Mouse (Mus musculus) WW6 (cell line): ENCODE measurements around the gene Habp4.
A peak's percentile ranks its signal among the peaks of the same experiment; 100 is the strongest.

Source experiments
- DNase-seq: peaks from one replicate; pipeline ENCODE4 v3.0.0-alpha.2; 2013; ENCODE audit warnings: low read depth, low spot score

Habp4 gene

DNA sequence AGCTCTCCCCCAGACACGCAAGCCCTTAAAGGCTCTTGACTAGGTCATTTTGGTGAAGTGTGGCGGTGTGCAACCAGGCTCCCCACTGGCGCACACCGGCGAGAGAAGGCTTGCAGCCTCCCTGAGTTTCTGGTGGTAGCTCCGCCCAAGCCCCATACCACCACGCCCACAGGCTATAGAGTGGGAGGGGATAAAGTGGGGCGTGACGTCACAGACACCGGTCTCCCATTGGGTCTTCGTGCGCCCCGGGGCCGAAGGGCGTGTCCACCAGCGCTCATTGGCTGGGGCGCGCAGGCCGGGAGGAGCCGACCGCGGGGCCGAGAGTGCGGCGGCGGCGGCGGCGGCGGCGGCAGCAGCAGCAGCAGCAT is at the start of gene Habp4:
Habp4 (plus strand) TSS at position 277 of the 368 bp plus-strand sequence.
- DNase-seq, result peak; percentile 95

DNA sequence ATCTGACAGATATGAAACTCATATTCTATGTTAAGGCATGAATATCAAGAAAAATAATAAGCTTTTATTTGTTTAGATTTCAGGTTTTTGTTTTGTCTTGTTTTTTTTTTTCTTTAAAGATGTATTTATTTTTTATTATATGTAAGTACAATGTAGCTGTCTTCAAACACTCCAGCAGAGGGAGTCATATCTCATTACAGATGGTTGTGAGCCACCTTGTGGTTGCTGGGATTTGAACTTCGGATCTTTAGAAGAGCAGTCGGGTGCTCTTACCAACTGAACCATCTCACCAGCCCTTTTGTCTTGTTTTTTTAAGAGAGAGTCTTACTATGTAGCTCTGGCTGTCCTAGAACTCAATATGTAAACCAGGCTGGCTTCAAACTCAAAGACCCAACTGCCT is 44.2 kb upstream of the Habp4 start:
- no peak for DNase-seq

DNA sequence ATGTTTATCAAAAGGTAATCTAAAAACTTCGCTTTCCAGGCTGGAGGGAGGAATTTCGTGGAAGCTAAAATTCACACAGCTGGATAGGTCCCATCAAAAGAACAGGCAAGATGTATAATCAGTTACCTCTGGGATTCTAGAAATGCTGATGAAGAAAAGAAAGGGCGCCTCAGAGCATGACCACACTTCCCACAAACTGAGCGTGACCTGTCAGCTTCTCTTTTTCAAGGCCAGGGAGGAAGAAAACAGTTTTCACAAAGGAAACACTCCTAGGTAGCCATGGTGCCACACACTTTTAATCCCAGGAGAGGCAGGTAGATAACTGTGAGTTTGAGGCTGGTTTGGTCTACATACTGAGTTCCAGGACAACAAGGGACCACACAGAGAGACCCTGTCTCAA is 40.9 kb upstream of the Habp4 start:
- no peak for DNase-seq

DNA sequence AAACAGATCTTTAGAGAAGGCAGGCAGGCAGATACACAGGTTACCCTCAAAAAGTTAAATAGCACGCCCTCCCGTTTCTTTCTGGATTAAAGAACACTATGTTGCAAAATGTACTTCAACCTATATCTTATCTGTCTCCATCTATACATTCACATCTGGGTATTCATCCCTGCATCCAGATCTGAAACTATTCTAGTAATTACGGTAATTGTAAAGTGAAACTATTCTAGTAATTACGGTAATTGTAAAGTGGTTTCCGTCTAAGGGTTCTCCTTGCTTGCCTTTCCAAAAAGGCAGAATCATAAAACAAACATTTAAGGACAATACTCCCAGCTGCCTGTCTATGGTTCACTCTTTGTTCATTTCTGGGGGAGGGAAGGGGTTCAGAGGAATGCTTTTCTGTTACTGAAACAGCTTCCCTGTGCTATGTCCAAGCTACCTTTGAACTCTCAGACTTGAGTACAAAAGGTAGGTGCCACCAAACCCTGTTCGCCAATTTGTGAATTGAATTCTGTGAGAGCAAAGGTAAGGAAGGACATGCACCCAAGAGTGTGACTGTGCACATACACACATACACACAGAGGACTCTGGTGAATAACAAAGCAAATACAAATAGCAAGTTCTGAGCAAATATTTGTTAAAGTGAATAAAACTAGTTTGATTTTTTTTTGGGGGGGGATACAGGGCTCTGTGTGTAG is 38.0 kb upstream of the Habp4 start:
- no peak for DNase-seq

DNA sequence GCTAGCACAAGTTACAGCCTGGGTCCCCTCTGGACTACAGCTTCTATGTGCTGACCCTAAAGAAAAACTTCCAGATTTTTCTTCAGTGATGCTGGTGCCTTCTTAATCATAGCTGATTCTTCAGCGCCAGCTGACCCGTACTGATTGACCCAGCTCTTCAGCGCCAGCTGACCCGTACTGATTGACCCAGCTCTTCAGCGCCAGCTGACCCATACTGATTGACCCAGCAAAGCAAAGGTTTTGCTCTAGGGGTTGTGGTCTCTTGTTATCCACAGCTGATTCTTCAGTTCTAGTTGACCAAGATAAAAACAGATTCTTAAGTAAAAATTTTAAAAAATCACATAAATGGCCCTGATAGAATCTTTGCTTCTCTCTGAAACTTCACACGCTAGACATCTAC is 36.7 kb upstream of the Habp4 start:
- no peak for DNase-seq

DNA sequence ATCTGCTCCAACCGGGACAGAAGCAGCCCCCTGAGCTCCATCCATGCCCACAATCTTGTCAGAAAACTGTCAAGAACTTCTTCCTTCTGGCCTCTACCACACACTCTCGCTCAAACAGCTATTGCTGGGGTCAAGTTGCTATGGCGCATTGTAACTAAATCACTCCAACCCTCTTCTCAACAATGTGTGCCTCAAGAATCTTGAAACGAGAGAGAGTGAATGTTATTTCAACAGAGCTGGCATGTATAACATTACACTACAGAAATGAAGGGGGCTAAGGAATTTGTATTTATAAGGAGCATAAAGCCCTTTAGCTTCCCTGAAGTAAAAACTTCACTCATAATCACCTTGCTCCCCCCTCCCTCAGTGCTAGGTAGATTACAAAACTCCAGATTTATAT is 35.3 kb upstream of the Habp4 start:
- no peak for DNase-seq

DNA sequence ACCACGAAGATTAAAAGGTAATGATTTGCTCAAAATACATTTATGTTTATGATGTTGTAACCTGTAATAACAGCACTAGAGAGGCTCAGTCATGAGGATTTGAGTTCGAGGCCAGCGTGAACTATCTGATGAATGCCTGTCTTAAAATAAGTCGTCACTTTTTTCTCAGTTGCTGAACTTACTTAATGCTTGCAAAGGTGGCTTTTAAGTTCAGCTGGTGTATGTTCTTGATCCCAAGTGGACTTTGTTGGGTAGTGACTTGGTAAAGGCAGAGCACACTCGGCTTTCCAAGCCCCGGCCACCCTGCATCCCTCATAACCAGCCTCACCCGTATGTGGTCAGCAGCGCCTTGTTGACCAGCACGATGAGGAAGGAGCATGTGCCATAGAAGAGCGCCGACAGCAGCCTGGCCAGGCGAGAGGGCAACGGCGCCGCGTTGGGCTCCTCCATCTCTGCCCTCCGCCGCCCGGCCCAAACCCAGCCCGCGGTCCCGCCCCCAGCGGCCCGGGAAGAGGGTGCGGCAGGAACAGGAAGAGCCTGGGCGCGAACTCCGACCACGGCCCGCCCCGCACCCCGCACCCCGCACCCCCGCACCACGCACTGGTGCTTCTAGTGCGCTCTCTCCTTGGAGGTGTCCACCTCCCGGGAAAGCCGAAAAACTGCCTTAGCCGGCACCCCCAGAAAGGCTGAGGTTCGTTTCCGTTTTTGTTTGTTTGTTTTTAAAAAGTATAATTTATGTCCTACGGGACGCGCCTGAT is 32.6 kb upstream of the Habp4 start, which contains the start of gene Slc35d2:
Slc35d2 (minus strand) TSS at position 511 of the 758 bp plus-strand sequence.
- DNase-seq, result no peak

DNA sequence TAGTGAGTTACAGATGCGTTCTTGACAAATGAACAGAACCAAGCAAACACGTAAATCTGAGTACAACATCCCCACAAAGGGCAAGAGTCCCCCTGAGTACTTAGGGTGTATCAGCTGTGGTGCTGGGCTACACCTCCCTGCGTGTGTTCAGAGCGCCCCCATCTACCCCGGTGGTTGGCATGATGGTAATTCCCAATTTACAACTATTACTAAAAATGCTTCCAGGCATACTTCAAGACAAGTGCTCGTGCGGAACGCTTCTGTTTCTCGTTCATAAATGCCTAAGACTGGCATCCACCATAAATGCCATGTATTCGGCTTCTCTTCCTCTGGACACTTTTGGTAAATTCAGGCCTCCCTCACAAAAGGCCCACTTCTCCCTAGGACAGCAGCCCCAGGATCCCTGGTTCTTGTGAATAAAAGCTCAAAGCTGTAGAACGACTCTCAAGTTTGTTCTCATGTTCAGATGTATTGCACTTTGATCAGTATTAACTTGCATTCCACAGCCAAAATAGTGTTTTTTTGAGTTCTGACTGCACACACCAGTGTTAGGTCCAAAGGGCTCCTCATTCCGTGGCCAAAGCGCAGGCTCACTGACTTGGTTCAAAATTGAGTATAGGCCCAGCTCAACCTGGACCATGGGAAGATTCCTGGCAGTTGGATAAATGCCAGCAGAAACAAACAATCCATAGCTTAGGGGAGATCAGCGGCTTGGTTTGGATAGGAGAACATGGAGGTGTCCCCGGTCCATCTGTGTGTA is 31.8 kb upstream of the Habp4 start:
- DNase-seq, result no peak

DNA sequence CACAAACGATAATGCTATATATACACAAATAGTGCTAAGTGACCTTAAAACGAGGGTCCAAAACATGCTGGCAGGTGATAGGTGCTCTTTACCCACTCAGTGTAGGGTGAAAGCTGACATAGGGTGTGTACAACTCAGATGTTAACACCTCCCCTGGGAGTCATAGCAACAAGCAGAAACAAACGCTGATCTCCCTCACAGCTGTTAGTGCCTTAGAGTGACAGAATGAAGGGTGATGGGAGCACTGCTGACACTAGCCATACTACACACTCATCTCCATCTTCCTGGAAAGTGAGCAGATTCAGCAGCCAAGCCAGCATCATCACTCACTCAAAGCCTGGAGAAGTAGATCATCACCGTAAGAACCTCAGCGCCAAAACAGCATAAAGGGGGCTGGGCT is 11.5 kb upstream of the Habp4 start:
- DNase-seq, result no peak

DNA sequence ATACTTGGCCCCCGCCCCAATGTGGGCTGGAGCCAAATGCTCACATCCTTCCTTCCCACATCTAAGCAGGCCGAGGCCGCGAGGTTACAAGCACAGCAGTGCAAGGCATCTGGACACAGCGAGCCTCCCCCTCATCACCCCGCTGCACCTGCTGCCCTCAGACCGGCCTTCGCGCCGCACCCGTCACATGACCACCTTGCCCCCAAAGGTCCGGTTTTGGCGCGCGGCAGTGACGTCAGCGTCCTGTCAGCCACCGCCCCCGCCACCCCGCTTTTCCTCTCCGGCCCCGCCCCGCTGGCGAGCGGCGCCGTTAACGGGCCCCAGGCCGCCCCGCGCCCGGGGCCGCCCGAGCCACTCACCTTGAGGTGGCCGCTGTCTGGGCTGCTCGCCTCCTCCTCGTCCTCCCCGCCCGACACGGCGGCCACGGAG is 9.4 kb upstream of the Habp4 start:
- DNase-seq, result peak; percentile 56

DNA sequence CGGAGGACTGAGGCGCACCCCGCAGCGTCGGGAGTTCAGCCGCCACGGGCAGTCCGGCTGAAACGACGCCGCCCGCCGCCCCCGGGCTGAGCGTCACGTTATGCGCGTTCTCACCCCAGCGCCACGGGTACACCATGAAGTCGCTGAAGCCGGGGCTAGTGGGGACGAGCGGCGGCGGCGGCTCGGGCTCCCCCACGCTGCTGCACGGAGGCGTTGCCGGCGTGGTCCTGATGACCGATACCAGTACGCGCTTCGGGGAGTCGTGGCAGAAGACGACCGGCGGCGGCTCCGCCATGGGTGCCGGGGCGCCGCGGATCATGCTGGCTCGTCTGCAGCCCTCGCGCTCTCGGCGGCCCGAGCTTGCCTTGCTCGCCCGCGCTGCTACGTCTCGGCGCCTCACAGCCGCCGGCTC is 8.9 kb upstream of the Habp4 start:
- DNase-seq, result no peak

DNA sequence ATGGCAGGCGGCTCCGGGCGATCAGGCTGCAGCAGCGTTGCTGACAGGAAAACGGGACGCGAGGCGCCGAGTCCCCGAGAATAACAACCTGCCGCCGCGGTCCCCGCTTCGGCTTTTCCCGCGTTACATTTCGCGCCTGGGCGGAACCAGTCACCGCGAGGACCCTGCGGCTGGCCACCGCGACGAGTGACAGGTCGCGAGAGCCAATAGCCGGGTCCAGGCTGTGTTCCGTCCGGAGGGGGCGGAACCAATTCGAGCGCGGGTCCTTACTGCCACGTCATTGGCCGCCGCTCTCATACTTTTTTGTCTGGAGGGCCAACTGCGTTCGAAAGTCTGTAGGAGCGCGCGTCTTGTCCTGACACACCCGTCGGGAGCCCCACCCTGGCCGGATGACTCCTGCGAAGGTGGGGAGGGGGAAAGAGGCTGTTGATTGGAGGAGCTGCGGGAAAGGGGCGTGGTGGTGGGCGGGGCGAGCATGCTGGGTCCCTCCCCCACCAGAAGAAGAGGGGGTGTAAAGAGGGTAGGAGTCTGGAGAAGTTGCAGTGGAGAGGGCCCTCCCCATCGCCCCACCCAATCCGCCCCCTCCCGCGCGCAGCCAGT is 8.4 kb upstream of the Habp4 start, which contains the start of gene Zfp367:
Zfp367 (minus strand) TSS at position 120 of the 600 bp plus-strand sequence.
- DNase-seq, result peak; percentile 97

DNA sequence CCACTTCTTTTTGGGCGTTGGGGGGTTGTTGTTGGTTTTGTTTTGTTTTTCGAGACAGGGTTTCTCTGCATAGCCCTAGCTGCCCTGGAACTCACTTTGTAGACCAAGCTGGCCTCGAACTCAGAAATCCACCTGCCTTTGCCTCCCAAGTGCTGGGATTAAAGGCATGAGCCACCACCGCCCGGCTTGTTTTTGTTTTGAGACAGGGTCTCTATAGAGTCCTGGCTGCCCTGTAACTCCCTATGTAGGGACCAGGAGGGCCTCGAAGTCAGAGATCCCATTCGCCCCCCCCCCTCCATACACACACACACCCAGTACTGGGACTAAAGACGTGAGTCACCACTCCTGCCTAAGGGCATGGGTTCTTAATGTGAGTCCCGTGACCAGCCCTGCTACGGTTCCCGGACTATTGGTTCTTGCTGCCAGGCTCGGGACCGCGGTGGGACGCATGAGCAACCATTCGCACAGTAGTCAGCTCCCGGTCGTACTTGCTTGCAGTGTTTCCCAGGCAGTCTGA is 7.8 kb upstream of the Habp4 start:
- peak; percentile 55 for DNase-seq

DNA sequence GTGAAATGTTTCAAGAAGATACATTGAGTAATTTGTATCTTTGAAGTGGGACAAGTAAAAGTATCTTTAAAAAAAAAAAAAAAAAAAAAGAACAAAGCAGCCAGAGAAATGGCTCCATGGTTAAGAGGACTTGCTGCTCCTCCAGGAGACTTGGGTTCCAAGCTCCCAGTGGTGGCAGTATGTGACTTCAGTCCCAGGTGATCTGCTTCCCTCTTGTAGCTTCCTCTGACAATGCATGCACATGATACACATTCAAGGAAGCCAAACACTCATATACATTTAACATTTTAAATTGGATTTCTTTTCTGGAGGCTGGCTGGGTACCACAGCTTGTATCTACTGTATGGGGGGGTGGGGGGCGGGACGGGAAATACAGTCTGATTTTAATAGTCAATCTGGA is 7.0 kb upstream of the Habp4 start:
- no peak for DNase-seq

DNA sequence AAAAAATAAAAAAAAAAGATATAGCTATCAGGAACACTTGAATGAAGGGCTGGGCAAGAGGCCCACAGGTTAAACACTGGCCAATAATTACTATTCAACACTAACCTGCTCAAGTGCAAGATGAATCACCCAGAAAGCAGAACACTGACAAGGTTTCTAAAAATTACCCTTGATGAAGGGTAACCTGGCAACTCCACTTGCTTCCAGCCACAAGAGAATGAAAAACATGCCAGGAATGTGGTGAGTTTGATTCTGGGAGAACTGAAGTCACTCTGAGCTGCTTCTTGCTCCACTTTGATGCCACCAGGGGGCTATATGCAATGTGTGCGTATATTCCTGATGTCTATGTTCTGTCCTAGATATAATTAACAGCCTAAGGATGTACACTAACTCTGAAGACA is 6.5 kb upstream of the Habp4 start:
- no peak for DNase-seq

DNA sequence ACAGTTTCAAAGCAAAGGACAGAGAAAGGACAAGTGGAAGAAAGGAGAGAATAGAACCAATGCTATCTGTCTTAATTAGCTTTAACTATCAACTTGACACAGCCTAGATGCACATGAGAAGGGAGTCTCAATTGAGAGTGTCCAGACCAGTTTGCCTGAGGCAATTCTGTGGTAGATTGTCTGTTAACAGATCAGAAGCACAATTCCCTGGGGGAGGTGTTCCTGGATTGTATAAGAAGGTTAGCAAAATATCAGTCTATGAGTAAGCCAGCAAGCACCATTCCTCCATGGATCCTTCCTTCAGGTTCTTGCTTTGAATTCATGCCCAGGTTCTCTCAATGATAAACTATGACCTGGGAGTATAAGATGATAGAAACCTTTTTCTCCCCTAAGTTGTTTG is 4.7 kb upstream of the Habp4 start:
- no peak for DNase-seq

DNA sequence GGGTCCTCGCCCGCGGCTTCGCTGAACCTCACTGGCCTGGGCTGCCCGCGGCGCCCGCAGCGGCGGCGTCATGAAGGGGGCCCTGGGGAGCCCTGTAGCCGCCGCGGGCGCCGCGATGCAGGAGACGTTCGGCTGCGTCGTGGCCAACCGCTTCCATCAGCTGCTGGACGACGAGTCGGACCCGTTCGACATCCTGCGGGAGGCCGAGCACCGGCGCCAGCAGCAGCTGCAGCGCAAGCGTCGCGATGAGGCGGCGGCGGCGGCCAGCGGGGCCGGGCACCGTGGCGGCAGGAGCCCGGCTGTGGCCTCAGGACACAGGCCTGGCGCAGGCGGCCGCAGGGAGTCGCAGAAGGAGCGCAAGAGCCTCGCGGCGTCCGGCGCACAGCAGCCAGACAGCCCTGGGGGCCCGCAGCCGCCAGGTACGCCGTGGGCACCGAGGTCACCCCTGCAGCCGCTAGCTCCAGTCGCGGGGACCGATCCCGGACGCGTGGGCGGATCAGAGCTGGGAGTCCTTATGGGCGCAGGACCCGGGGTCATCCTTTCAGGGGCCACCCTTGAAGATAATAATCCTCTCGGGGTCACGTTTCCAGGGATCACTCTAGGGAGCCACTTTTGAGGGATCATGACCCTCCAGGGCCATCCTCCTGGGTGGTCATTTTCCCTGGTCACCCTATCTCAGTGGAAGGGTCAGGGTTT is 440 bp downstream of the Habp4 start:
- no peak for DNase-seq

DNA sequence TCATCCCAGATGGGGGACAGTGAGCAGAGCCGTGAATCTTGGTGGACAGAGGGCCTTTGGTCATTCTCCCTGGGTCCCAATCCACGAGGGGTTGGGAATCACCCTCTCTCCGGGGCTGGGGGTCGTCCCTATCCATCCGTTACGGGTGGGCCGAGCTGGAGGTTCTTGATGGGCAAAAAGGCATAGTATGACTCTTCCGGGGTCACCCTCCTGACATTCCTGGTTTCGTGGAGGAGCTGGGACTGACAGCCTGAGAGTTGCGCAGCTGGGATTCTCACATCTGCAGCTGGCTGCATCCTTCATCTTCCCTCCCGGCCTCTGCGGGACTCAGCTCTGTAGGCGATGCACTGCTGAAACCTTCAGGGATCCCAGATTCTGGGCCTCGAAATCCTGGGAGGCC is 1.0 kb downstream of the Habp4 start:
- no peak for DNase-seq

DNA sequence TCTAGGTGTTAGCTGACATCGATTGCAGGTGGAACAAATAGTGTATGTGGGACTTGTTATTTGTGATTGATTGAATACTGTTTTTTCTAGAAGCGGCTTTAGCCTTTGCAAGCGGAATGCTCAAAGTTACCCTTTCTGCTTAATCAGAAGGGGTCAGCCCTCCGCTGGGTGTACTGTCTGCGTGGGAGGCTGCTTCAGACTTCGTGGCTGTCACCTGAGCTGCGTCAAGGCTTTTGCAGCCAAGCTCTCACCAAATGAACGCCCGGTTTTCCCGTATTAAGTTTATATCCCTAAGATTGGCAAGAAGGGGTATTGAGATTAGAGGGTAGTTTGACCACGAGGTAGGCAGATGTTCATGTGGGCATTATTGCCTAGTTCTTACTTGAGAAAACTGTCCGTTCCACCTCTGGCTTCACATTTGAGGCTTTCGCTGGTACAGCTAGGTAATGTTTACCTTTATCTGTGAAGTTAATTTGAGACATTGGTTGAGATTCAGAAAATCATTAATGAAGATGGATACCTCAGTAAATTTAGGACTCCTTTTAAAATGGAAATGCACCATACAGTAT is 1.6 kb downstream of the Habp4 start:
- DNase-seq, result no peak

DNA sequence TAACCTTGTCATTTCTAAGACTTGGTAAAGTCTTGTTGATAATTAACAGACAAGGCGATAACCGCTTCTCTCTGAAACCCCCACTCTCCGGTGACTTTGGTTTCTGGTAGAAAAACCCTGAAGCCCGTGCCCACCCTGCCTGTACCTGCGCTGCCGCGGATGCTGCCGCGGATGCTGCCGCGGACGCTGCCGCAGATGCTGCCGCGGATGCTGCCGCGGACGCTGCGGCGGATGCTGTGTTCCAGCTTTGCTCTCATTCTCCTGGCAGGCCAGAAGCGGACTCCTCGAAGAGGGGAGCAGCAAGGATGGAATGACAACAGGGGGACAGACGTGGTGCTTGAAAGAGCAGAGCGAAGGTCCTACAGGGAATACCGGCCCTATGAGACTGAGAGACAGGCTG is 8.1 kb downstream of the Habp4 start:
- DNase-seq, result no peak

DNA sequence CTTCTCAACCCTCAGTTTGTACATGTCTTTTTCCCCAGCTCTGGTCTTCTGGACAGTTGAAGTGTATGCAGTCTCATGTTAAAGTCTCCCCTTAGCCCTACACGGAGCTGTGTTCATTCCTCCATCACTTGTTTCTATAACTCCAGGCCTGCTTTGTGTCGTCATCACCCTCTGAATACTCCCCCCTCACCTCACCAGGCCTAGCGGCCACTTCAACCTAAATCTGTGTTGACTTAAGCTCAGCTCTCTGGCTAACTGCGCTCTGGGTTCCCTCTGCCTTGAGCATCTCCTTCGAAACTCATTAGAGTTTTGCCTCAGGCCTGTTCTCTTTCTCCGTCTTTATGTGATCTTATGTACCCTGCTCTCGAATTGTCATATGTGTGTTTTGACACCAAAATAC is 16.4 kb downstream of the Habp4 start:
- DNase-seq, result no peak
